Mouse (Mus musculus) embryonic fibroblast, embryonic 13.5 days (primary cell): ENCODE measurements around the gene Telo2. TPM values are rescaled to one million over a fixed set of nuclear protein-coding genes. Genes with fewer than 3 reads are reported as not detected.

Experiments used
- H3K27ac ChIP-seq: 2 replicates; pipeline ENCODE4 v1.5.1; 2012; ENCODE audit warnings: low read length, control low read depth, inconsistent platforms; ENCODE audit not compliant: insufficient read depth
- H3K4me1 ChIP-seq: 2 replicates; pipeline ENCODE4 v1.6.1; 2011; ENCODE audit warnings: low read length; ENCODE audit not compliant: control insufficient read depth, insufficient read depth
- H3K4me3 ChIP-seq: 2 replicates; pipeline ENCODE4 v1.5.1; 2011; ENCODE audit warnings: mild to moderate bottlenecking, control low read depth, low read length; ENCODE audit not compliant: insufficient read depth
- CTCF ChIP-seq: IDR thresholded peaks from 2 replicates; pipeline ENCODE4 v1.5.1; 2011; ENCODE audit warnings: mild to moderate bottlenecking, control low read depth, low read length, moderate library complexity, borderline replicate concordance; ENCODE audit not compliant: insufficient read depth
- POLR2A ChIP-seq: IDR thresholded peaks from 2 replicates; pipeline ENCODE4 v1.6.1; 2011; ENCODE audit warnings: low read depth, mild to moderate bottlenecking, control low read depth, low read length, moderate library complexity
- polyA plus RNA-seq: library from polyadenylated mRNA; stranded (reverse); fragments of >200 nt; gene quantifications from 2 replicates; pipeline ENCODE4 v1.2.4, GENCODE M21; 2011; ENCODE audit warnings: low read depth; ENCODE audit not compliant: missing spikeins, insufficient read length

Telo2 gene
- polyA plus RNA-seq, 1 experiment: 18.7 TPM

GRCm38 (mm10) chr17:25109578-25109977 lies 6.2 kb downstream of the Telo2 start:
- Histone ChIP-seq H3K27ac (no peak overlapping the region), H3K4me3 (no peak overlapping the region), H3K4me1 (no peaks in the 10 kb centered on the region)
- no peak for TF ChIP-seq POLR2A
- peak; percentile 52; the same call in 1 of the 2 replicates for TF ChIP-seq CTCF

GRCm38 (mm10) chr17:25107786-25108185 lies 8.0 kb downstream of the Telo2 start:
- Histone ChIP-seq H3K4me1 (no peaks in the 10 kb centered on the region), H3K27ac (no peak overlapping the region), H3K4me3 (no peak overlapping the region)
- TF ChIP-seq CTCF (no peak), POLR2A (no peak)

DNA sequence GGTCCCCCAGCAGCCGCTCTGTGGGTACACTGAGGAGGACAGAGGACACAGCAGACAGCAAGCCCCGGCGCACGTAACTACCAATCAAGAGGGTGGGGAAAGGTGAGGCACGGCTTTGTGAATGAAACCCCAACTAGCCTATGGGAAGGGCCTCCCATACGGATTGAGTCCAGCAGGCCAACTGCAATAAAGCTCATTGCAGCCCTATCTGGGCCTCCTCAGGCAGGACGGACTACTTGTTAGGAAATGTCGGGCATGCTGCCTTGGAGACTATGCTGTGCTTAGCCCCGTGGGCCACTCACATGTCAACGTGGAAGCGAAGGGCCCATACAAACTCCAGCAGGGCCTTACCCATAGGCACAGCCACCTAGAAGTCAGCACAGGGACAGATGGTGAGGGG lies 14.4 kb downstream of the Telo2 start:
- Histone ChIP-seq H3K27ac (no peak overlapping the region), H3K4me1 (no peaks in the 10 kb centered on the region), H3K4me3 (no peak overlapping the region)
- TF ChIP-seq CTCF: no peak
- no peak for TF ChIP-seq POLR2A

- no peak for TF ChIP-seq CTCF
- TF ChIP-seq POLR2A: no peak
- no peak overlapping the region for H3K4me3 ChIP-seq
- H3K27ac ChIP-seq: no peak overlapping the region
- no peaks in the 10 kb centered on the region for H3K4me1 ChIP-seq
Measured at GRCm38 (mm10) chr17:25100052-25100451, 15.7 kb downstream of the Telo2 start.

- Histone ChIP-seq H3K4me3 (no peak overlapping the region), H3K4me1 (no peaks in the 10 kb centered on the region), H3K27ac (no peak overlapping the region)
- no peak for TF ChIP-seq POLR2A
- no peak for TF ChIP-seq CTCF
Measured at GRCm38 (mm10) chr17:25096221-25096620, 19.5 kb downstream of the Telo2 start.

DNA sequence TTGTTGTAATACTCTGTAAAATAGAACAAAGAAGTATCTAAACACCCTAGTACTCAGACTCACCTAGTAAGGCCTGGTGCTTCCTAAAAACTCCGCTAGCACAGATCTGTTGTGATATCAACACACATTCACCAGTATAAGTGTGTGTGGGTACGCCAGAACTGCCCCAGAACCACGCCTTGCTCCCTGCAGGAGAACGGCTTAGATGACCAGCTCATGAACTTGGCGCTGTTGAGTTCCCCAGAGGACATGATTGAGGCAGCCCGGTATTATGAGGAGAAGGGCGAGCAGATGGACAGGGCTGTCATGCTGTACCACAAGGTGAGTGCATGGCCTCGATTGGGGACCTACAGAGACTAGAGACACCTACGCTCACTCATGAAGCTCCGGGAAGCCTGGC lies 25.3 kb downstream of the Telo2 start:
- Histone ChIP-seq H3K4me1 (no peaks in the 10 kb centered on the region), H3K27ac (no peak overlapping the region), H3K4me3 (no peak overlapping the region)
- TF ChIP-seq CTCF (no peak), POLR2A (no peak)

DNA sequence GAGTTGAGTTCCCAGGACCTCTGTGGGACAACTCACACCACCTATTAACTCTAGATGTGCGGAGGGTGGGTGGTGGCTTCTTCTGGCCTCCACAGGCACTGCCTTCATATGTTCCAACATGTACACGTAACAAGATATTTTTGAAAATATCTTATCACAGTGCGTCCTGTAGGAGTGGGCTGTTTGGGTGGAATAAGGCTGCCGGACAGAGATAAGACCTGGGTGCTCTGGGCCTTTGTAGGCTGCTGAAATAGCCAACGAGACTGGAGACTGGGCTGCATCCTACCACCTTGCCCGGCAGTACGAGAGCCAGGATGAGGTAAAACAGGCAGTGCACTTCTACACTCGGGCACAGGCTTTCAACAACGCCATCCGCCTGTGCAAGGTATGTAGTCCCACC lies 26.6 kb downstream of the Telo2 start:
- no peak overlapping the region for H3K27ac ChIP-seq
- TF ChIP-seq CTCF (no peak), POLR2A (no peak)

GRCm38 (mm10) chr17:25086724-25087123 lies 29.0 kb downstream of the Telo2 start:
- no peak overlapping the region for H3K4me3 ChIP-seq
- TF ChIP-seq CTCF: no peak
- no peak for TF ChIP-seq POLR2A
- peaks cover 26% of the 10 kb centered on the region for H3K4me1 ChIP-seq
- no peak overlapping the region for H3K27ac ChIP-seq

More for the DNA sequence above, 26.6 kb downstream of the Telo2 start:
- Histone ChIP-seq H3K4me1 (peaks cover 10% of the 10 kb centered on the region; the same call in 1 of the 2 replicates), H3K4me3 (no peak overlapping the region)

DNA sequence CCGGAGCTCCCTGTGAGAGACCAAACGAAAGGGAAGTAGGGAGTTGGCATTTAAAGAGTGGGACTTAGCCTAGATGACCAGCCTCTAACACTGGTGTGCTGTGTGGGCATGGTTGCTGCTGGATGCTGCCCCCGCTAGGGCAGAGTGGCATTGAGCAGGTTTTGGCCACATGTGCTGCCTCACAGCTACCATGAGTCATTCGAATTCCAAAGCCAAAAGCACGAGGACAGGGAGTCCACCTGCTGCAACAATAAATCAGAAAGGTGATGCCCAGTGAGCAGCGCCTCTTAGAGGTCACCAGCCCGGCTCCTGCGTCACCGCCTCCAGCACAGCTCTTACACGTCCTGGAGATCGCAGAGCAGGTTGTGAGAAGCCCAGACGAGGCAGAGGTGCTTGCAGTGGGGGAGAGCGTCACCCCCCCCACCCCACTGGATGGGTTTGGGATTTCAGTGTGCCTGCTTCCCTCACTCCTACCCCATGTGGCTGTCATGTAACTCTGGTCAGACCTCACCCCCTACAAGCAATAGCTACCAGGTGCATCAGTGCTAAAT lies 30.9 kb downstream of the Telo2 start:
- Histone ChIP-seq H3K4me3 (no peak overlapping the region), H3K4me1 (peaks cover 36% of the 10 kb centered on the region), H3K27ac (peak overlapping the region; percentile 95; the same call in 1 of the 2 replicates)
- TF ChIP-seq CTCF: no peak; the same call in 1 of the 2 replicates
- no peak for TF ChIP-seq POLR2A

GRCm38 (mm10) chr17:25083444-25083931 lies 32.3 kb downstream of the Telo2 start, which contains the start of gene Tmem204:
TSS of gene Tmem204 (minus strand) at chr17:25083591.
- TF ChIP-seq CTCF: peak; percentile 41; the same call in 1 of the 2 replicates
- TF ChIP-seq POLR2A: peak; percentile 44
- peaks cover 36% of the 10 kb centered on the region for H3K4me1 ChIP-seq
- peak within 1 kb of the TSS; percentile 95 for H3K27ac ChIP-seq
- no peak within 1 kb of the TSS for H3K4me3 ChIP-seq
